Comparison of ENCODE assay signal across 10 mouse cellular contexts in the genomic region with DNA sequence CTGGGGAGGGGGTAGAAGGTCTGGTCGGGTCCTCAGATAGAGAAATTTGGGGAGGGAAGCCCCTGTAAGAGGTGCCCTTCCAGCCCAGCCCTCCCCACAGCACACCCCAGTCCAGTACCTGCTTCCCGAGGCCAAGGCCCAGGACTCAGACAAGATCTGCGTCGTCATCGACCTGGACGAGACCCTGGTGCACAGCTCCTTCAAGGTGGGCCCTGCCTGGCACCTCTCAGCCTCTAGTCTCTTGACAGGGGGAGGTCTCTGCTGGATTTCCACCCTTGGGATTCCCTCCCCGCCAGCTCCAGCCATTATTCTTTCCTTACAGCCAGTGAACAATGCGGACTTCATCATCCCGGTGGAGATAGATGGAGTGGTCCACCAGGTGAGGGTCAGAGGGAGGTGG. TPM values are rescaled to one million over a fixed set of nuclear protein-coding genes. Genes with fewer than 3 reads are reported as not detected.
DNase-seq lines count a peak whose midpoint lies in the region; ATAC-seq and TF ChIP-seq lines count a peak whose summit lies in the region.
"Had no signal": no experiment of that assay in that cellular context is flagged by ENCODE, and none has a peak within 500 bp of the region (broad histone marks: within the 10 kb centered on the region; RNA-seq: fewer than 3 reads in every experiment).

No protein-coding gene starts in this region.

- no peak overlapping the region for H3K9ac ChIP-seq in forebrain, embryonic 12.5 days
- H3K9ac ChIP-seq in forebrain, embryonic 16.5 days (replicated peaks; ENCODE audit: low read depth, low read length) = no peak overlapping the region
- 0 out of 2 replicates have a peak overlapping the region, but pooled peaks have one; percentile 99 for H3K9ac ChIP-seq in kidney, embryonic 14.5 days (ENCODE audit: low read depth, low read length)
- no peak overlapping the region; the same call in 1 of the 2 replicates for H3K9ac ChIP-seq in intestine, embryonic 14.5 days (ENCODE audit: low read length)
- H3K9ac ChIP-seq in liver, embryonic 15.5 days = peak overlapping the region; percentile 95; the same call in 1 of the 2 replicates

- no peak overlapping the region; the same call in 1 of the 2 replicates for H3K4me2 ChIP-seq in forebrain, embryonic 12.5 days
- H3K4me2 ChIP-seq in forebrain, embryonic 16.5 days (ENCODE audit: low read length) = no peak overlapping the region
- no peak overlapping the region for H3K4me2 ChIP-seq in kidney, embryonic 14.5 days (replicated peaks; ENCODE audit: low read depth, low read length)
- 0 out of 2 replicates have a peak overlapping the region, but pooled peaks have one; percentile 97 for H3K4me2 ChIP-seq in intestine, embryonic 14.5 days (ENCODE audit: low read length)
- peak overlapping the region; percentile 98 for H3K4me2 ChIP-seq in liver, embryonic 15.5 days

- TF ChIP-seq CTCF in left cerebral cortex, adult 2 months (IDR thresholded peaks at IDR 0.05) = no peak

- 90% methylated on average over 9 of the region's 9 CpGs for WGBS in forebrain, embryonic 12.5 days
- WGBS in forebrain, embryonic 16.5 days = 90% methylated on average over 9 of the region's 9 CpGs
- WGBS in kidney, embryonic 14.5 days = 84% methylated on average over 9 of the region's 9 CpGs
- 80% methylated on average over 9 of the region's 9 CpGs for WGBS in intestine, embryonic 14.5 days
- 86% methylated on average over 9 of the region's 9 CpGs for WGBS in liver, embryonic 15.5 days (ENCODE audit: insufficient replicate concordance)

- peaks cover 20% of the 10 kb centered on the region for H3K36me3 ChIP-seq in forebrain, embryonic 12.5 days (replicated peaks)
- no peaks in the 10 kb centered on the region for H3K36me3 ChIP-seq in forebrain, embryonic 16.5 days (ENCODE audit: control insufficient read depth, insufficient read depth)
- H3K36me3 ChIP-seq in kidney, embryonic 14.5 days (ENCODE audit: control insufficient read depth, insufficient read depth, low read length) = peaks cover 21% of the 10 kb centered on the region
- peaks cover 22% of the 10 kb centered on the region for H3K36me3 ChIP-seq in intestine, embryonic 14.5 days (ENCODE audit: control insufficient read depth, insufficient read depth, low read length)
- peaks cover 25% of the 10 kb centered on the region for H3K36me3 ChIP-seq in liver, embryonic 15.5 days (replicated peaks)

- intact Hi-C loops in left cerebral cortex, adult 2 months (cut with DNase I) = loop anchor here (5.0 kb wide), 1 partner anchor 156 kb away; a partner anchor contains a TSS

- peaks cover 40% of the 10 kb centered on the region for H3K4me1 ChIP-seq in forebrain, embryonic 12.5 days
- H3K4me1 ChIP-seq in forebrain, embryonic 16.5 days (replicated peaks; ENCODE audit: control insufficient read depth, insufficient read depth, low read length) = peaks cover 32% of the 10 kb centered on the region
- peaks cover 27% of the 10 kb centered on the region for H3K4me1 ChIP-seq in kidney, embryonic 14.5 days (ENCODE audit: control insufficient read depth, insufficient read depth, low read length)
- peaks cover 27% of the 10 kb centered on the region for H3K4me1 ChIP-seq in intestine, embryonic 14.5 days (replicated peaks; ENCODE audit: control insufficient read depth, insufficient read depth, low read length)
- peaks cover 76% of the 10 kb centered on the region for H3K4me1 ChIP-seq in liver, embryonic 15.5 days (replicated peaks)

- H3K27ac ChIP-seq in forebrain, embryonic 12.5 days = 0 out of 2 replicates have a peak overlapping the region, but pooled peaks have one; percentile 25
- H3K27ac ChIP-seq in forebrain, embryonic 16.5 days (ENCODE audit: low read length) = no peak overlapping the region
- no peak overlapping the region for H3K27ac ChIP-seq in kidney, embryonic 14.5 days (ENCODE audit: low read depth, low read length)
- no peak overlapping the region for H3K27ac ChIP-seq in intestine, embryonic 14.5 days (ENCODE audit: low read depth)
- peak overlapping the region; percentile 97 for H3K27ac ChIP-seq in liver, embryonic 15.5 days (replicated peaks)
- no peak overlapping the region for H3K27ac ChIP-seq in left cerebral cortex, adult 2 months

- no peak overlapping the region for H3K4me3 ChIP-seq in forebrain, embryonic 12.5 days (replicated peaks)
- H3K4me3 ChIP-seq in forebrain, embryonic 16.5 days (replicated peaks; ENCODE audit: low read length) = no peak overlapping the region
- H3K4me3 ChIP-seq in kidney, embryonic 14.5 days (ENCODE audit: low read length) = 0 out of 2 replicates have a peak overlapping the region, but pooled peaks have one; percentile 94
- no peak overlapping the region for H3K4me3 ChIP-seq in intestine, embryonic 14.5 days (ENCODE audit: low read depth, low read length)
- peak overlapping the region; percentile 94; the same call in 1 of the 2 replicates for H3K4me3 ChIP-seq in liver, embryonic 15.5 days (replicated peaks)
- no peak overlapping the region for H3K4me3 ChIP-seq in left cerebral cortex, adult 2 months

- peaks cover 22% of the 10 kb centered on the region for H3K27me3 ChIP-seq in forebrain, embryonic 12.5 days
- H3K27me3 ChIP-seq in forebrain, embryonic 16.5 days (replicated peaks; ENCODE audit: control insufficient read depth, insufficient read depth, low read length) = no peaks in the 10 kb centered on the region; the same call in none of the 2 replicates
- no peaks in the 10 kb centered on the region for H3K27me3 ChIP-seq in kidney, embryonic 14.5 days (ENCODE audit: control insufficient read depth, insufficient read depth, low read length)
- H3K27me3 ChIP-seq in intestine, embryonic 14.5 days (replicated peaks; ENCODE audit: control insufficient read depth, insufficient read depth, low read length) = no peaks in the 10 kb centered on the region
- no peaks in the 10 kb centered on the region for H3K27me3 ChIP-seq in liver, embryonic 15.5 days
- H3K27me3 ChIP-seq: Patski had no signal

- no peak for DNase-seq in kidney, postnatal 36 days
- DNase-seq in intestine, embryonic 14.5 days (ENCODE audit: low spot score) = no peak
- no peak for DNase-seq in frontal cortex, postnatal 10 days (ENCODE audit: low spot score in 2 of 2)
- no peak for DNase-seq in left cerebral cortex, adult 2 months (ENCODE audit: extremely low spot score in 1 of 2, low spot score in 2 of 2)
- DNase-seq: kidney, postnatal 25 days had no signal

- ATAC-seq in forebrain, embryonic 12.5 days (ENCODE audit: low FRiP score) = no peak
- ATAC-seq in forebrain, embryonic 16.5 days = no peak
- ATAC-seq in kidney, embryonic 14.5 days (ENCODE audit: low FRiP score, low TSS enrichment) = no peak
- ATAC-seq in intestine, embryonic 14.5 days (replicated peaks; ENCODE audit: low FRiP score, low TSS enrichment, low read depth) = no peak
- no peak for ATAC-seq in liver, embryonic 15.5 days (ENCODE audit: insufficient read depth)
- ATAC-seq: Patski had no signal

- H3K9me3 ChIP-seq in forebrain, embryonic 12.5 days = no peaks in the 10 kb centered on the region
- H3K9me3 ChIP-seq in forebrain, embryonic 16.5 days (ENCODE audit: control insufficient read depth, low read length) = no peaks in the 10 kb centered on the region
- H3K9me3 ChIP-seq in kidney, embryonic 14.5 days (ENCODE audit: control insufficient read depth, low read length) = no peaks in the 10 kb centered on the region
- H3K9me3 ChIP-seq in intestine, embryonic 14.5 days (ENCODE audit: control insufficient read depth, low read length) = no peaks in the 10 kb centered on the region
- no peaks in the 10 kb centered on the region for H3K9me3 ChIP-seq in liver, embryonic 15.5 days (replicated peaks)

RNA-seq across cellular contexts. Expression of a gene that starts 2.4 kb away (rescaled TPM):
- polyA plus RNA-seq in forebrain, embryonic 12.5 days (2016; fragmentation: Nextera tagmentation; extraction: Ambion mirVana) = 33.1 and 33.3 TPM in 2 replicates
- 18.6 and 20.0 TPM in 2 replicates for polyA plus RNA-seq in forebrain, embryonic 16.5 days (2015; fragmentation: Nextera tagmentation; extraction: Ambion mirVana)
- 66.7 and 86.0 TPM in 2 replicates for polyA plus RNA-seq in kidney, embryonic 14.5 days (2014; fragmentation: Nextera tagmentation; extraction: Ambion mirVana)
- polyA plus RNA-seq in intestine, embryonic 14.5 days (2014; fragmentation: Nextera tagmentation; extraction: Ambion mirVana) = 86.8 and 87.1 TPM in 2 replicates
- polyA plus RNA-seq in liver, embryonic 15.5 days (2015; fragmentation: Nextera tagmentation; extraction: Ambion mirVana) = 44.8 and 48.4 TPM in 2 replicates
- 10 to 100 TPM; 21.6 to 25.6 TPM for total RNA-seq in left cerebral cortex, adult 2 months (2021)

RNA-seq across cellular contexts. Expression of a gene that starts 15.5 kb away (rescaled TPM):
- polyA plus RNA-seq in forebrain, embryonic 12.5 days (2016; fragmentation: Nextera tagmentation; extraction: Ambion mirVana) = 0.29 and 0.32 TPM in 2 replicates
- polyA plus RNA-seq in forebrain, embryonic 16.5 days (2015; fragmentation: Nextera tagmentation; extraction: Ambion mirVana) = 0.27 and 0.42 TPM in 2 replicates
- 2.8 and 6.7 TPM in 2 replicates for polyA plus RNA-seq in kidney, embryonic 14.5 days (2014; fragmentation: Nextera tagmentation; extraction: Ambion mirVana)
- 58.1 and 64.7 TPM in 2 replicates for polyA plus RNA-seq in intestine, embryonic 14.5 days (2014; fragmentation: Nextera tagmentation; extraction: Ambion mirVana)
- 0.76 and 0.99 TPM in 2 replicates for polyA plus RNA-seq in liver, embryonic 15.5 days (2015; fragmentation: Nextera tagmentation; extraction: Ambion mirVana)
- total RNA-seq in left cerebral cortex, adult 2 months (2021) = 1 to 10 TPM in 1 of 2 experiments, under 1 TPM in 1; 0.30 to 1.0 TPM

RNA-seq across cellular contexts. Expression of a gene that starts 18.7 kb away (rescaled TPM):
- 1.3 and 1.7 TPM in 2 replicates for polyA plus RNA-seq in forebrain, embryonic 12.5 days (2016; fragmentation: Nextera tagmentation; extraction: Ambion mirVana)
- 1.2 and 1.5 TPM in 2 replicates for polyA plus RNA-seq in forebrain, embryonic 16.5 days (2015; fragmentation: Nextera tagmentation; extraction: Ambion mirVana)
- polyA plus RNA-seq in kidney, embryonic 14.5 days (2014; fragmentation: Nextera tagmentation; extraction: Ambion mirVana) = 2.0 and 5.2 TPM in 2 replicates
- 5.9 and 6.6 TPM in 2 replicates for polyA plus RNA-seq in intestine, embryonic 14.5 days (2014; fragmentation: Nextera tagmentation; extraction: Ambion mirVana)
- 14.0 and 17.0 TPM in 2 replicates for polyA plus RNA-seq in liver, embryonic 15.5 days (2015; fragmentation: Nextera tagmentation; extraction: Ambion mirVana)
- total RNA-seq in left cerebral cortex, adult 2 months (2021) = 1 to 10 TPM; 5.0 to 5.4 TPM

RNA-seq across cellular contexts. Expression of a gene that starts 31.8 kb away (rescaled TPM):
- polyA plus RNA-seq in forebrain, embryonic 12.5 days (2016; fragmentation: Nextera tagmentation; extraction: Ambion mirVana) = 0.60 and 1.1 TPM in 2 replicates
- polyA plus RNA-seq in forebrain, embryonic 16.5 days (2015; fragmentation: Nextera tagmentation; extraction: Ambion mirVana) = 1.0 and 1.2 TPM in 2 replicates
- 0.44 and 0.79 TPM in 2 replicates for polyA plus RNA-seq in kidney, embryonic 14.5 days (2014; fragmentation: Nextera tagmentation; extraction: Ambion mirVana)
- 0.60 and 0.82 TPM in 2 replicates for polyA plus RNA-seq in intestine, embryonic 14.5 days (2014; fragmentation: Nextera tagmentation; extraction: Ambion mirVana)
- 0.06 TPM in 1 of 2 replicates, not detected in the other for polyA plus RNA-seq in liver, embryonic 15.5 days (2015; fragmentation: Nextera tagmentation; extraction: Ambion mirVana)
- 1 to 10 TPM in 1 of 2 experiments, under 1 TPM in 1; 0.54 to 1.9 TPM for total RNA-seq in left cerebral cortex, adult 2 months (2021)

Comparison
In these comparisons a context has a peak if more than half of its experiments do, and no peak if none do; other contexts are left out.
1. H3K27ac ChIP-seq: peak in forebrain, embryonic 12.5 days (single experiment) and liver, embryonic 15.5 days (single experiment); none in forebrain, embryonic 16.5 days (single experiment), kidney, embryonic 14.5 days (single experiment), intestine, embryonic 14.5 days (single experiment) and left cerebral cortex, adult 2 months (single experiment).
2. H3K4me2 ChIP-seq: peak in intestine, embryonic 14.5 days (single experiment) and liver, embryonic 15.5 days (single experiment); none in forebrain, embryonic 12.5 days (single experiment), forebrain, embryonic 16.5 days (single experiment) and kidney, embryonic 14.5 days (single experiment).
3. H3K4me3 ChIP-seq: peak in kidney, embryonic 14.5 days (single experiment) and liver, embryonic 15.5 days (single experiment); none in forebrain, embryonic 12.5 days (single experiment), forebrain, embryonic 16.5 days (single experiment), intestine, embryonic 14.5 days (single experiment) and left cerebral cortex, adult 2 months (single experiment).
4. H3K9ac ChIP-seq: peak in kidney, embryonic 14.5 days (single experiment) and liver, embryonic 15.5 days (single experiment); none in forebrain, embryonic 12.5 days (single experiment), forebrain, embryonic 16.5 days (single experiment) and intestine, embryonic 14.5 days (single experiment).